Mouse (Mus musculus): ENCODE measurements around the gene Ppme1. TPM values are rescaled to one million over a fixed set of nuclear protein-coding genes. Genes with fewer than 3 reads are reported as not detected.

Ppme1 gene
- total and polyA plus RNA-seq, 3 experiments = 29.5 to 74.0 TPM; not detected in 1

DNA sequence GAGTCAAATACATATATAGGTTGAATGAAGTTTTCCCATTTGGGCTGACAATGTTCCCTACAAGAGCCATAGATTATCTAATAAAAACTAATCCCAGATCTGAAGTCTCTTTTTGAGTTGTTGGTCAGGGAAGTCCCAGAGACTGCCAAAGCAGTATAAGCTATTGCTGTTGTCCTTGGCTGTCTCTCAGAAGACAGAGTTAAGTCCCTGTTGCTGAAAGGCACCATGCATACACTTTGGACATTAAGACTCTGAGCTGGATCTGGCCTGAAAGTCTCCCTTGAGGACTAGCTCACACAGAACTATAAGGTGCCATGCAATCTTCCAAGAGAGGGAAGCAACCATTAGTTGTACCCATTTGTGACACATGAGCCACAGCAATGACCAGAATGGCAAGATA is 14.3 kb downstream of the Ppme1 start:
- no peaks in the 10 kb centered on the region for H3K27me3 ChIP-seq (ENCODE audit: control insufficient read depth in 1 of 2, insufficient read depth in 2 of 2, low read length in 2 of 2)
- no peaks in the 10 kb centered on the region for H3K4me1 ChIP-seq (ENCODE audit: control insufficient read depth in 1 of 2, insufficient read depth in 2 of 2, low read length in 2 of 2)
- TF ChIP-seq SIN3A (IDR thresholded peaks at IDR 0.05; ENCODE audit: low read length) (no peak), NRF1 (IDR thresholded peaks at IDR 0.05; ENCODE audit: insufficient read depth, low read depth, low read length, poor library complexity, severe bottlenecking) (no peak), MYB (IDR thresholded peaks at IDR 0.05; ENCODE audit: low read depth, low read length) (no peak), POLR2A (IDR thresholded peaks at IDR 0.05; ENCODE audit: control insufficient read depth in 1 of 2, insufficient read depth in 1 of 2, low read depth in 1 of 2, low read length in 2 of 2, poor library complexity in 1 of 2) (no peak), MEF2A (IDR thresholded peaks at IDR 0.05; ENCODE audit: extremely low read depth, insufficient replicate concordance, low read depth, low read length, poor library complexity, severe bottlenecking) (no peak), CTCF (IDR thresholded peaks at IDR 0.05 in 2 of 3, conservative IDR thresholded peaks at IDR 0.05 in 1 of 3; ENCODE audit: control insufficient read depth in 1 of 3, insufficient read depth in 1 of 3, low read depth in 2 of 3, low read length in 3 of 3, poor library complexity in 1 of 3, severe bottlenecking in 1 of 3) (no peak), POLR2AphosphoS2 (IDR thresholded peaks at IDR 0.05; ENCODE audit: low read length) (no peak), CHD1 (IDR thresholded peaks at IDR 0.05; ENCODE audit: low read depth, low read length) (no peak), USF1 (IDR thresholded peaks at IDR 0.05; ENCODE audit: low read depth, low read length) (no peak), POLR2AphosphoS5 (IDR thresholded peaks at IDR 0.05; ENCODE audit: borderline replicate concordance, low read depth, low read length) (no peak), MAX (IDR thresholded peaks at IDR 0.05; ENCODE audit: low read length) (no peak)
- peaks cover 0 to 4% of the 10 kb centered on the region in 2 experiments; a peak in 2 of 4 replicates for H3K36me3 ChIP-seq (ENCODE audit: control insufficient read depth in 1 of 2, insufficient read depth in 2 of 2, low read length in 2 of 2)
- H3K9ac ChIP-seq (ENCODE audit: control insufficient read depth, low read depth, low read length, poor library complexity, severe bottlenecking) = no peak overlapping the region
- no peak overlapping the region for H3K4me3 ChIP-seq (ENCODE audit: control insufficient read depth in 1 of 2, insufficient read depth in 1 of 2, low read depth in 2 of 2, low read length in 2 of 2)
- no peak overlapping the region for H3K27ac ChIP-seq (ENCODE audit: control insufficient read depth, low read depth, low read length)
- no peaks in the 10 kb centered on the region for H3K79me2 ChIP-seq (ENCODE audit: control insufficient read depth, insufficient read depth, low read length, poor library complexity)
- no peaks in the 10 kb centered on the region for H3K9me3 ChIP-seq (replicated peaks; ENCODE audit: insufficient read depth, low read length)
- no peak for DNase-seq (ENCODE audit: low read depth, low spot score)

DNA sequence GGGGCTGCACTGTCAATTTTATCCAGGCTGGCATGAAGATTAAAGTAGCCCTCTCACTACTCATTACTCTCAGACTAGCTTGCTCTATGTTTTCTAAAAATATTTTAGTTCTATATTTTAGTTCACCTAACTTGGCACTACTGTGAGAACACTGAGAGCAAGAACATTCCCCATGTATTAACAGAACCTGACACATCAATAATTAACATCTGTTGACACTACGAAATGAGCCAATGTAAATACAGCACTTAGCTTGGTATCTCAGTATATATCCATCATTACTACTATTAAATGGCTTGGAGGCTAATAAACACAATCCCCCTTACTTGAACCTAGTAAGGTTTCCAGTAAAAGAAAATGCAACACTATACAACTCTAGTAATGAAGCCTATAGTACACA is 15.3 kb downstream of the Ppme1 start:
- Histone ChIP-seq H3K36me3 (ENCODE audit: control insufficient read depth in 1 of 2, insufficient read depth in 2 of 2, low read length in 2 of 2) (peaks cover 0 to 6% of the 10 kb centered on the region in 2 experiments; a peak in 2 of 4 replicates), H3K9me3 (replicated peaks; ENCODE audit: insufficient read depth, low read length) (no peaks in the 10 kb centered on the region), H3K4me1 (ENCODE audit: control insufficient read depth in 1 of 2, insufficient read depth in 2 of 2, low read length in 2 of 2) (no peaks in the 10 kb centered on the region), H3K79me2 (ENCODE audit: control insufficient read depth, insufficient read depth, low read length, poor library complexity) (no peaks in the 10 kb centered on the region), H3K27ac (ENCODE audit: control insufficient read depth, low read depth, low read length) (no peak overlapping the region), H3K27me3 (ENCODE audit: control insufficient read depth in 1 of 2, insufficient read depth in 2 of 2, low read length in 2 of 2) (no peaks in the 10 kb centered on the region), H3K9ac (ENCODE audit: control insufficient read depth, low read depth, low read length, poor library complexity, severe bottlenecking) (no peak overlapping the region), H3K4me3 (ENCODE audit: control insufficient read depth in 1 of 2, insufficient read depth in 1 of 2, low read depth in 2 of 2, low read length in 2 of 2) (no peak overlapping the region)
- TF ChIP-seq ZC3H11A (IDR thresholded peaks at IDR 0.05; ENCODE audit: low read depth, low read length) (no peak), CHD1 (IDR thresholded peaks at IDR 0.05; ENCODE audit: low read depth, low read length) (no peak), ZKSCAN1 (IDR thresholded peaks at IDR 0.05; ENCODE audit: low read depth, low read length) (no peak), JUND (IDR thresholded peaks at IDR 0.05; ENCODE audit: low read depth, low read length) (no peak), NRF1 (IDR thresholded peaks at IDR 0.05; ENCODE audit: insufficient read depth, low read depth, low read length, poor library complexity, severe bottlenecking) (no peak), MYC (IDR thresholded peaks at IDR 0.05; ENCODE audit: low read depth, low read length) (no peak), TBP (IDR thresholded peaks at IDR 0.05; ENCODE audit: low read depth, low read length) (no peak), ETS1 (IDR thresholded peaks at IDR 0.05; ENCODE audit: low read depth, low read length) (no peak), EP300 (IDR thresholded peaks at IDR 0.05; ENCODE audit: low read depth in 1 of 2, low read length in 2 of 2) (no peak), TCF12 (IDR thresholded peaks at IDR 0.05; ENCODE audit: low read depth, low read length) (no peak)
- no peak for DNase-seq (ENCODE audit: low read depth, low spot score)

Measured in MEL (cell line).